Mouse (Mus musculus): ENCODE measurements around the gene Cerk. TPM values are rescaled to one million over a fixed set of nuclear protein-coding genes. Genes with fewer than 3 reads are reported as not detected.
"Not testable (repeated sequence)": the region's sequence is repeated elsewhere in the genome, so short reads cannot be mapped to it uniquely, and the experiment has no call there.

Cerk gene
- total RNA-seq (2021): 10 to 100 TPM; 40.4 to 45.9 TPM

DNA sequence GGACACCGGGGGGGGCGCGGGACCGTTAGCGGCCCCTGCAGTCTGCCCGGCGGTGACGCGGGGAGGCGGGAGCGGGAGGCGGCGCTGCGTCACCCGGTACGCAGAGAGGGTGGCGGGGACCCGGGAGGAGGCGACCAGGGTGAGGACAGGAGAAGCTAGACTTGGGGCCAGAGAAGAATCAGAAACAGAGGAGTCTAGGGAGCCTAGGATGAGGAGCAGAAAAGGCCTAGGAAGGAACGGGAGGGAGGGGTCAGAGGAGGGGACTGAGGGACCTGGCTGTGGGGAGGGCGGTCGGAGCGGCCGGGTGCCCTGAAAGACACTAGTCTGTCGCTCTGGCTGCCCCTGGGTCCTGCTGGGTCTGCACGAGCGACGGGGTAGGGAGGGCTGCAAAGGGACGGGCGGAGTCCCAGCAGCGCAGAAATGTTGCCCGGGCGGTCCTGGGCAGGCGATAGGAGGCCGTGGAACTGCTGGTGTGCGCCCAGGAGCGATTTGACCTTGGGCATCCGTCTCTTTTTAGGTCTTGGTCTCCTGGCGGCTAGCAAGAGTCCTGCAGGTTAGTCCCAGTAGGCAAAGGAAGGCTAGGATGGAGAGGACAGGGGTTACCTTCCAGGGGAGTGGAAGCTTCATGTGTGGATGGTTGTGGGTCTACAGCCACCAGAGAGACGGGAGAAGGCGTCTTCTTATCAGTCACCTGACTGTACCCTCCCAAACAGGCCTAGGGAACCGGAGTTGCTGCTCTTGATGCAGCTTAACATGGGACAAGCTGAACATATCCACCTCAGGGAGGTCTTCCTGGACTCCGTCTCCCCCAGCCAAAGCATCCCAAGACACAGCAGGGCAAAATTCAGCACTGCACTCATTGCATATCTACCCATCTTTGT, at the start of gene Cerk:
Gene Cerk, minus strand, starts transcription at position 453 of the 881 bp plus-strand sequence.
- DNase-seq: peak; percentile 84 to 90
- intact Hi-C loops (cut with DNase I): loop anchor here (2.0 kb wide), 1 partner anchor 43 kb away; no protein-coding TSS in a partner anchor

DNA sequence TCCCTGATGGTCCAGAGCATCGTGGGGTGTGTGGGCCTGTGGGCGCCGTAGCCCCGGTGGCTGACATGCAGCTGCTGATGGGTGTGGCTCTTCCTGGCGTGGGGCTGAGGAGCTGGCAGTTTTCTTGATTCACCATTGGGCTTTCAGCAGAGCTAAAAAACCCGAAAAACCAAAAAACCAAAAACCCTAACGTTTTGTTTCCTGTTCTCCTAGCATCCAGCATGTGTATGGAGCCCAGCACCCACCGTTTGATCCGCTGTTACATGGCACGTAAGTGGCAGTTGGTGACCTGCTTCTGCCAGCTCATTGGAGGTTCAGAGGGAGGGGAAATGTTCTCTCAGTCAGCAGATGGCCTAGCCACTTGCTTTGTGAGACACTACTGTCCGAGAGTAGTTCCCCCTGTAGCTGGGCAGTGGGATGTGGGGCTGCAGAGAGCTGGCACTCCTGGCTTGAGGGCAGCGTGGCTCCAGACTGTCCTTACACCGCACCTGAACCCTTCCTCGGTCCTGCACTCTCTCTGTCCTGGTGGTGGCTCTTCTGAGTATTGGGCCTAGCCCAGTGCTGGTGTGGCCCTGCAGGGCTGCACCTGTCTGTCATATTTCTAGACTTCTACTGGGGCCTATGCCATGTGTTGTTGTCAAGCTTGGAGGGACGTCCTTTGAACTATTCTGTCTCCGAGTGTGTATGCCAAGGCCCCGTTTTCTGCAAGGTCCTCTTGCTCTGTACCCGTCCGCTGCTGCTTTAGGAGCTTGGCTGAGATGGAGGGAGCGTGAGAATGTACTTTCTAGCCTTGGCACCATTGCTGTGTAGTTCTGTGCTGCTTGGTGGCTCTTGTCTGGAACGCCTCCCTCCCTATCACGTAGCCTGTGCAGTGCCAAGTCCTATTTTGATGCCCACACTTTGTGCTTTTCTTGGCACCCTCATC, 48.8 kb upstream of the Cerk start:
- DNase-seq: peak; percentile 60 to 65
- intact Hi-C loops (cut with DNase I): no loop called here

DNA sequence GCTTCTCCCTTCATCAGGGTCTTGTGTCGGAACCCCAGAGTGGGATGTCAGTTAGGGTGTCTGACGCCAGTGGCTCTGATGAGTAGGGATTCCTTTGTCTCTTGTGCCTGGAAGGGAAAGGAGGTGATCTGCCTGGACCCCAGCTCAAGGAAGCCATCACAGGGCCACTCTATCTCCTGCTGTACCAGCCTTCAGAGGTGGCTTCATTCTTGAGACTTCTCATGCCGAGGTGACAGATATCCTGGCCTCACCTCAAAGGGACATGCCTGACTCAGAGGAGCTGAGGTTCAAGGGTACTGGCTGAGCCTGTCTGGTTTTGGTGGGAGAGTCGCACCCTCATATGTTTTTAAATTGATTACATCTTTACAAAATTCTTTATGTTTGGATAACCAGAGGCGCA, 48.1 kb upstream of the Cerk start:
- DNase-seq: no peak
- intact Hi-C loops (cut with DNase I): no loop called here

DNA sequence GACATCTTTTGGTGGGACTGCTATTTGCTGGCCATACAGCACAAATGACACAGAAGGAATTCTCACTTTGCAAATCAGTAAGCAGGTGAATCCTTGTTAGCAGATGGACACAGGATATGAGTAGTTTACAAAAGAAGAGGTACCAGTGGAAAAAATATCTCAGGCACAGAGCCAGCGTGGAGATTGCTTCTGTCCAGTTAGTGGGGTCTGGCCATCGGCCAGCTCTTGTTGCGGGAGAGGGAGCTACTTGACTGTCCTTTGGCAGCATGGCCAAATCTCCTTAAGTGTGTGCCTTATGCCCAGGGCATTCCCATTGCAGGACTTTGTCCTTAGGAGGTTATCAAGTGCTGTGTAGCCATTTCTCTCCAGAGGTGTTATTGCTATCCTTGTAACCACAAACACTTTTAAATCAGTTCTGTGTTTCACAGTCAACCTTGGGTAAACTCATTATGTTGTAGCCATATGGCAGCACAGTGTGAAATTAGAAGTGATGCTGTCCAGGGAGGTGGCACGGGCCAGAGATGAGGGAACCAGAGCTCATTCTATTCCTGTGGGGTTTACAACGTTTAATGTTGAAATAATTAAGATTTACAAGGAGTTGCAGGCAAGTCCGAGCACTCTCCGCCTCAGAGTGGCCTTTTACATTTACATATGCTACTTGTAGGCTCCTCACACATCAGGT, 46.0 kb upstream of the Cerk start:
- intact Hi-C loops (cut with DNase I): no loop called here
- no peak for DNase-seq

DNA sequence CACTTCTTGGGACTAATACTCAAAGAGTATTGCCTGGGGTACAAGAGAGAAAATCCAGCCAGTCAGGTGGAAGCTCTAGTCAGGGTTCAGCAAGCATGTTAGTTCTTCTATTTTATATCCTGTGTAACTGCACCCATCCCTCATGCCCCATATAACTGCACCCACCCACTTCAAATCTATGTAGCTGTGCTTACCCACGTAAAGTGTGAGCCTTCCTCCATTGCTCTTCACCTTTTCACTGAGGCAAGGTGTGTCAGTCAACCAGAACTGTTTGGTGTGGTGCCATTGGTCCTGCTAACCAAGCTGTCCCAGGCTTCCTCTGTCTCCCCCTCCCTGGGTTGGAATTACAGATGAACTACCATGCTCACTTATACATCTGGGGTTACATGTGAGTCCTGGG, 45.2 kb upstream of the Cerk start:
- intact Hi-C loops (cut with DNase I): no loop called here
- DNase-seq: no peak

DNA sequence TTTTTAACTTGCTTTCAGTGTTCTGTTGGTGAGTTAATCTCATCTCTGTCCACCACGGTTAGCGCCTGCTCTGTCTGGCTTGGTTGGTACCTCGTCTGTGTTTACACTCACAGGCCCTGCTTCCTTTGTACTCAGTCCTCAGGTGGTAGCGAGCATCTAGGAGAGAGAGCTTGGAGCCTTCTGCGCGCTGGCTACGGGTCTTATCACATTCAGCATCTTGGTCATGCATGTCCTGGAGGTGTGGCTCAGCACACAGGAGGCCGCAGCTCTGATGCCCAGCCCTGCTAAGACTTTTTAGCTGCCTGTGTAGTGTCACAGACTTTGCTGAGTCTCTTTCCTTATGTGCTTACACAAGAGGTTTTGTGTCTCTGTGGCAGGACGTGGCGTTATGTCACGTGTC, 43.7 kb upstream of the Cerk start:
- no peak for DNase-seq
- intact Hi-C loops (cut with DNase I): loop anchor here (2.0 kb wide), 2 partner anchors 43 to 63 kb away; partner anchors contain the start of gene Cerk

DNA sequence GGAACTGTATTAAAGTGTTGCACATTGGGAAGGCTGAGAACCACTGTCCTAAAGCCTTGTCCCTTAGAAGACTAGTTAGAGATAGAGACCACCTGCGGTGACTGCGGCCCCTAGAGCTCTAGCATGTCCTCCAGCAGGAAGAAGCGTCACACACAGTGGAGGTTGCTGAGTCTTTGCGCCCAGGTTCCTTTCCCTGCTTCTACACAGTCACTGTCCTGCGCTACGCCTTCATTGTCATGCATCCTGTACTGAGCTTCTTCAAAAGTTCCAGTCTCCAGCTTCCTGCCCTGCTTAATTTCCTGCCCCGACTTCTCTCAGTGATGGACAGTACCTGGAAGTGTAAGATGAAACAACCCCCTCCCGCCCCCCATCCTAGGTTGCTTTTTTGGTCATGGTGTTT, 43.1 kb upstream of the Cerk start:
- no peak for DNase-seq
- intact Hi-C loops (cut with DNase I): loop anchor here (2.0 kb wide), 2 partner anchors 42 to 62 kb away; partner anchors contain the start of gene Cerk

DNA sequence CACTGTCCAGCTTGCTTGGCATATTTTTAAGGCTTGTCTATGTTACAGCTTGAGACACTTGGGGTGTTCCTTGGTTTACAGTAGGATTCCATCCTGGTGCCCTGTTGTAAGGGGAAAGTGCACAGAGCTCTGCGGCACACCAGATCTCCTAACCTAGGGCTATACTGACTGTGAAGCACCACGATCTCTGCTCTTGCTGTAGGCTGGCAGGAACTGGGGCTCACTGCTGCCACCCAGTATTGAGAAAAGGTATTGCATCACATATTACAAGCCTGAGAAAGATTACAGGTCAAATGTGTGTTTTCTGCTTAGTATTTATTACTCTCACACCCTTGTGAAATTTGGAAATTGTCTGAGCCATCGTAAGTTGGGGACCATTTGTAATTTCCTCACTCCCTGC, 42.2 kb upstream of the Cerk start:
- peak; percentile 70 to 76 for DNase-seq
- intact Hi-C loops (cut with DNase I): loop anchor here (2.0 kb wide), 2 partner anchors 41 to 61 kb away; partner anchors contain the start of gene Cerk

DNA sequence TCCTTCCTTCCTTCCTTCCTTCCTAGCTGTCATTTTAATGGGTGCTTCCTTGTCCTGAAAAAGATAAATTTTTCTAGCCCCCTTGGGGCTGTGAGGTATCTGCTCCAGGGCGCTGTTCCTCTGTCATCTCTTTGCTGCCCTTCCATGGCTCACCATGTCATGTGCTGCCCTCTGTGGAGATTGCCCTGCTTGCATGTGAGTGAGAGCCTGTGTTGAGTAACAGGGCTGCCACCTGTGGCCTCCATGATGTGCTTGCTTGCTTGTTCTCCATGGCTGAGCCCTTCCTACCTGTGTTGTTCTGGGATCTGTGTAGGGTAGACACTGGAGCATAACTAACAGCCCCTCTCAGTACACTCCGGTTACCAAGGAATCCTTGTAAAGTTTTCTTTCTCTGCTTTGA, 41.0 kb upstream of the Cerk start:
- intact Hi-C loops (cut with DNase I): no loop called here
- DNase-seq: no peak

DNA sequence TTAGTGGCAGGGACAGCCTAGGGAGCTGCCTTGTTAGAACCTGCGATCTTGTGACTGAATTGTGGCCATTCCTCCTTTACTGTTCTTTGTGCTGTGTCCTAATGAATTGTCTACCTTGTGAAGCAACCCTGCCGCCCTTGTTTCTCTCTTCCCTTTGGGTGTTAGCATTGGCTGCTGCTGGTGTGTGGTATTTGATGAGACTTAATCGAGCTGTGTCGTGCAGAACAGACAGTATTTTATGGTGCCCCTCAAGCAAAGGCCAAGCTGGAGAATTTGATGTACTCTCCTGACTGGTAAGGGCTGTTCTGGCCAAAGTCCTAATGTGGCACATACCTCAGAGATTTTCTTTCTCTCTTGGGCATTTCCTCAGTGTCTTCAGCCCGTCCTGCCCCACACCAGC, 40.3 kb upstream of the Cerk start:
- DNase-seq: no peak
- intact Hi-C loops (cut with DNase I): no loop called here

DNA sequence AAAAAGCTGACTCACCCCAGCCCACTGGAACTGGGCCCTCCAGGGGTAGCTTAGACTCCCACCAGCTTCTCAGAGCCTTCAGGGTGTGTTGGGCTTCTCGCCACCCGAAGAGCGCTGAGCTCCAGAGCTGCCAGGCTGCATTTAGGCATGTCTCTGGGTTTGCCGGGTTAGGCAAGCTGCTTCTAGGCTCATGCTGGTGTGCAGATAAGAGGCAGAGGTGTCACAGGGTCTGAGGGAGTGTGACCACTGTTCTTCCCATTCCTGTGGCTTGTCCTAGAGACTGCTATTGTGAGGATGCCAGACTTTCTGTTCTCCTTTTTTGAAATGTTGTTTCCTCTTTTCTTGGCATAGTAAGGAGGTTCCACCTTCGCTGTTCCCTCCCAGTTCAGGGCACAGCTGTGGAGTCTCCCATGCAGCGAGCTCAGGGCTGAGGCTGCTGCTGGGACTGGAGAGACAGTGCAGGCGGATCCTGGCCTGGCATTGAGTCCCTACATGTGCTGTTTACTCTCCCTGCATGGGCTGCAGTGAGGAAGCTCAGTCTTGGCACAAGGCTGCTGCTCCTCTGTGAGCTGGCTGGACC, 39.1 kb upstream of the Cerk start:
- intact Hi-C loops (cut with DNase I): no loop called here
- no peak for DNase-seq

DNA sequence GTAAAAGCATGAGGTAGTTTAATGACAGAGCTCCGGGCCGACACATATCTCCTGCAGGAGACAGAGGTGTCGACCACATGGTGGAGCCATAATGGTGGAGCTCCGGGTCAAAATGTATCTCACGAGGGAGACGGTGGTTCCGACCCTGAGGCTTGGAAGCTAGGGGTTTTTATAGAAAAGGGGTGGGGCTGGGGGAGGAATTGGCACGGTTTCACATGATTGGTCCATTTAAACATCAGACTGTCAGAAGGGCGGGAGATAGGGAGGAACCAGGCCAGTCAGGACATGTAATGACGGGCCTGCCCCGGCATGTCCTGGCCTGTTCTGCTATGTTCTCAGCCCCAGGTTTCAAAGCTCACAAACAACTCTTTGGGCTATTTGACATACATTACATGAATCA, 36.0 kb upstream of the Cerk start:
- DNase-seq; intact Hi-C loops (cut with DNase I): not testable (repeated sequence)

DNA sequence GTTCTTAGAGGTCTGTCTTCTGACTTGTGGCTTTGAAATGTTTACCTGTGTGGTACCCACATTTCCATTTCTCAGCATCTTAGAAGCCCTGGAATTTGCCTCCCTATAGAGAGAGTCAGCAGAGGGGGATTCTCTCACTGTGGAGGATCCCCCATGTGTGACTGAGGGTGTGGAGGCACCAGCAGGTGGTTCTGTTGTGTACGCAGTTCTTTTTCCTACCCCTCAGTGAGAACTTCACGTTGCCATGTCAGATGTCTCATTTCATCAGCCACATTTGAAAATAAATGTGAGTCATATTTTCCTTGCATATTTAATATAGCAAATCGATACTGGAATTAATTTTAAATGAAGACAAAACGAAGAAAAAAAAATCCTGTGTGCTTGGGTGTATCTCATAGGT, 35.4 kb upstream of the Cerk start:
- DNase-seq: no peak
- intact Hi-C loops (cut with DNase I): no loop called here

DNA sequence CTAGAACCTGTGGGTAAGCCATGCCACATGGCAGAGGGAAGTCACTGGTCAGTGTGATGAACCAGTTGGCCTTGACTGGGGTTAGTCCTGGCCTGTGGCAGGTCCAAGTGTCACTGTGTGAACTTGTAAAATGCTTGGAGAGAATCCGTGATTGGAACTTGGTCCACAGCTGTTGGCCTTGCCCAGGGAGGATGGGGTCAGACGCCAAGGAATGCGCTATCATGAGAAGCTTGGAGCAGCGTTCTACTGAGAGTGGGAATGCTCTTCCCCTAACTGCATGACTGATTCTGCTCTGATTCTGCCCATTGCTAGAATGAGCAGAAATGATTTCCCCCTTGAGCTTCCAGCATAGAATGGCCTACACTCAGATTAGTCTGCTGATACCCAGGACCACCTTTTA, 34.8 kb upstream of the Cerk start:
- intact Hi-C loops (cut with DNase I): no loop called here

DNA sequence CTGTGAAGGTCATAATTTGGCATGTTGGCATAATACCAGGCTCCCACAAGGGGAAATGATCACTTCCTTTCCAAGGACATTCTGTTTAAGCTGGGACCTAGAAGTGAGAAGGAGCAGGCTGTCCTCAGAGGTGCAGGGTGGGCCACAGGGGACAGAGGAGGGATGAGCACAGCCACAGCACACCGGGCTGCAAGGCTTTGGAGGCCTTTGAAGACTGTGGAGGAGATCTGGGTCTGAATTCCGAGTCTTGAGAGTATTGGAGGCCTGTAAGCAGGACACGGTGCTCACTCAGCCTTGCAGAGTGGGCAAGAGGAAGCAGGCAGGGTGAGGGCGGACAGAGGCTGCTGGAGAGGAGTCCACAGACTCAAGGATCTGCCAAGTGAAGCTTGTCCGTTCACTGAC, 34.3 kb upstream of the Cerk start:
- intact Hi-C loops (cut with DNase I): no loop called here
- DNase-seq: no peak

More for the DNA sequence above, 34.8 kb upstream of the Cerk start:
- DNase-seq: no peak

DNA sequence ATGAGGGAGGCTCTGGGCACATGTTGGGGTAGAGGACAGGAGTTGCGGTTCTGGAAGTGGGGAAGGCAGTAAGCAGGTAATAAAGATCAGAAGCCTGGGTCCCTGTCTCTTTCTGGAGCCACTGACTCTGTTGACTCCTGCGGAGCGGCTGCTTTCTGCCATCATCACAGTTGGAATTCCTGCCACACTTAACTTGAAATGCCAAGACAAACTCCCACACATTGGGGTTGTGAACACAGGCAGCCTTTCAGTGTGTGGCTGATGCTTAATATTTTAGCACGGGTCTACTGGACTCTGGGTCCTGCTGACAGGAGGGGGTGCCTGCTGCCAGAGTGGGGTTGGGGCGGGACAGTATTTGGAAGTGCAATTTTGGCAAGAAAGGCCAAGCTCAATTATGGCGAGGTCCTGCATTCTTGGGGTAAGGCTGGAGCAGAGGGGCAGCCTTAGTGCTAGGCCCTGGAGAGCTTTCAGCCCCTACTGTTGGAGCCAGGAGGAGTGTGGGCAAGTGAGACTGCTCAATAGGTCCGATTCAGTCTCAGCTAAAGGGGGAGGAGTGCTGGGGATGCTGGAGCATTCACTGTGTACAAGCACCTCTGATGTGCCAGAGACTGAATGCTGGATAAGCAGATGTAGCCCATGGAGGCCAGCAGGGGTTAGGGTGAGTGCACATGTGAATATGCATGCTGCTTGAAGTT, 33.7 kb upstream of the Cerk start:
- DNase-seq: no peak
- intact Hi-C loops (cut with DNase I): loop anchor here (10.0 kb wide), 1 partner anchor 165 kb away; the partner anchor contains the start of gene Gramd4

DNA sequence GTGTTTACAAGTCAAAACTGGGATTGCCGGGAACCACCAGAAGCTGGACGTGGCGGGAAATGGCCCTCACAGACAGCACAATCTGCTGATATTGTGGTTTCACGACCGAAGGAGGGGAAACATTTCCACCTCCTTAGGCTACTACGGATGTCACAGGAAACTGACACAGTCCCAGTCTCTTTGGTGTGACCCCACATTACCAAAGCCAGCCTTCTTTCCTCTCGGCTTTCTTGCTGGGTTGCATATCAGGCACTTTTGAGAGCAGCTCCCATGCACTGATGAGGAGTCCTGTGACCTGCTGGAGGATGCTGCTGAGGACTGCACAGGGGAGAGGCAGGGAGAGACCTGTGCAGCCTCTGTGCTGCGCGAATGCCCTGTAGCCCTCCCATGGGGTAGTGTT, 30.7 kb upstream of the Cerk start:
- not testable (repeated sequence) for DNase-seq
- intact Hi-C loops (cut with DNase I): loop anchor here (10.0 kb wide), 1 partner anchor 162 kb away; the partner anchor contains the start of gene Gramd4

DNA sequence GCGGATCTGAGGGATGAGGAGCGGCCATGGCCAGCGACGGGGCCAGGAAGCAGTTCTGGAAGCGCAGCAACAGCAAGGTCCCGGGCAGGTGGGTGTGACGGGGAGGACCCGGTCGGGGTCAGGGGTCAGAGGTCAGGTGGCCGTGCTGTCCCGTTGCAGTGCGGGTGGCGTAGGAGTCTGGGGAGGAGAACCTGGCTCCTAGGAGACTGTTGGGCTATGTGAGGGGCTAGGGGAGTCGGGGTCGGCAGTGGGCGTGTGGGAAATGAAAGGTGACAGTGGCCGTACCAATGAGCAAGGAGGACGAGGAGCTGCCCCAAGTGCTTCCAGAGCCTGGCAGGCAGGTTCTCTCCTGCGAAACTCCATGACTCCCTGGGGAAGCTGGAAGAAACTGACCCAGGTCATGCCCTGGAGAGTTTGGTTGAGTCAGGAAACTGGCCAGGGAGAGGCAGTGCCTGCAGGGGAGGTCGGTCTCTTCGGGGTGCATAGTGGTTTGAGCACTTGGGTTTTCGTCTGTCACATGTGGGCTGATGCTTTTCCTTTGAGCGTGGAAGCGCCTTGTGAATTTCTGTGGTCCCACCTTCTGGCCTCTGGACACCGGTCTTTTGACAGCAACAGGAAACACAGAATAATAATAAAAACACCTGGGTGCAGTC, 28.7 kb upstream of the Cerk start:
- DNase-seq: no peak
- intact Hi-C loops (cut with DNase I): loop anchor here (10.0 kb wide), 1 partner anchor 160 kb away; the partner anchor contains the start of gene Gramd4

All from heart, postnatal 10 days (tissue).